Mouse (Mus musculus): ENCODE data around the gene Pard3b.

Gene Pard3b

GRCm38 (mm10) chr1:62412988-62413387 is 774.4 kb downstream of the Pard3b start:
- DNase-seq: no peak

GRCm38 (mm10) chr1:62414521-62414920 is 775.9 kb downstream of the Pard3b start:
- DNase-seq: no peak

- DNase-seq: no peak
Measured at GRCm38 (mm10) chr1:62416627-62417374, 778.2 kb downstream of the Pard3b start.

- peak; percentile 9 for DNase-seq
Measured at GRCm38 (mm10) chr1:62422896-62423650, 784.4 kb downstream of the Pard3b start.

- no peak for DNase-seq
Measured at GRCm38 (mm10) chr1:62425369-62425768, 786.7 kb downstream of the Pard3b start.

GRCm38 (mm10) chr1:62428736-62429135 is 790.1 kb downstream of the Pard3b start:
- no peak for DNase-seq

GRCm38 (mm10) chr1:62429333-62430182 is 790.9 kb downstream of the Pard3b start:
- no peak for DNase-seq

GRCm38 (mm10) chr1:62431054-62431453 is 792.4 kb downstream of the Pard3b start:
- DNase-seq: no peak

GRCm38 (mm10) chr1:62433891-62434290 is 795.3 kb downstream of the Pard3b start:
- no peak for DNase-seq

GRCm38 (mm10) chr1:62435844-62436243 is 797.2 kb downstream of the Pard3b start:
- no peak for DNase-seq

- no peak for DNase-seq
Measured at GRCm38 (mm10) chr1:62436304-62436703, 797.7 kb downstream of the Pard3b start.

- no peak for DNase-seq
Measured at GRCm38 (mm10) chr1:62437493-62437892, 798.9 kb downstream of the Pard3b start.

- DNase-seq: no peak
Measured at GRCm38 (mm10) chr1:62444406-62444805, 805.8 kb downstream of the Pard3b start.

- no peak for DNase-seq
Measured at GRCm38 (mm10) chr1:62446818-62447217, 808.2 kb downstream of the Pard3b start.

GRCm38 (mm10) chr1:62449193-62449875 is 810.7 kb downstream of the Pard3b start:
- no peak for DNase-seq

GRCm38 (mm10) chr1:62465536-62465935 is 826.9 kb downstream of the Pard3b start:
- no peak for DNase-seq

- DNase-seq: no peak
Measured at GRCm38 (mm10) chr1:62466544-62466943, 827.9 kb downstream of the Pard3b start.

- DNase-seq: no peak
Measured at GRCm38 (mm10) chr1:62483059-62483458, 844.4 kb downstream of the Pard3b start.

GRCm38 (mm10) chr1:62488871-62489270 is 850.2 kb downstream of the Pard3b start:
- DNase-seq: no peak

- DNase-seq: no peak
Measured at GRCm38 (mm10) chr1:62499146-62499545, 860.5 kb downstream of the Pard3b start.

- DNase-seq: no peak
Measured at GRCm38 (mm10) chr1:62510501-62510900, 871.9 kb downstream of the Pard3b start.

GRCm38 (mm10) chr1:62511681-62512080 is 873.1 kb downstream of the Pard3b start:
- DNase-seq: no peak
